Mouse (Mus musculus): ENCODE data around the gene Reps2.

DNA sequence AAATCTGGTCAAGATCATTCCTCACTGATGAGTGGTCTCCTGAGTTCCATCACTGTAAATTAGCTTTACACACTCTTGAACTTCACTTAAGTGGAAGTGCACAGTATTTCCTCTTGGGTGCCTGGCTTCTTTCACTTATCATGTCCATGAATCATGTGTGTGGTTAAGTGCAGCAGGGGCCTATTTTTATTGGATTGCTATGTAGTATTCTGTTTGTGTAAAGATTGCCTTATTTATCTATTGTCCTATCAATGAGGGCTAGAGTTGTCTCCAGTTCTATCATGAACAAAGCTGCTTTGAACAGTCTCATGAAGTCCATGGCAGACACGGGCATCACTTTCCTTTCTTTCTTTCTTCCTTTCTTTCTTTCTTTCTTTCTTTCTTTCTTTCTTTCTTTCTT is 41.9 kb upstream of the Reps2 start:
- TF ChIP-seq MYOD1 (IDR thresholded peaks at IDR 0.05; ENCODE audit: control insufficient read depth, insufficient read length, low read depth) (no peak), MAX (IDR thresholded peaks at IDR 0.05) (no peak)

Data from C2C12 (cell line).